Mouse (Mus musculus) heart, adult 10 weeks (tissue): ENCODE measurements around the gene B4galt2. TPM values are rescaled to one million over a fixed set of nuclear protein-coding genes. Genes with fewer than 3 reads are reported as not detected.

Experiments used
- polyA plus RNA-seq: library from polyadenylated mRNA; stranded (reverse); fragments of 350-450 nt; fragmentation: Illumina TruSeq; extraction: RNeasy Lipid Tissue Mini Kit (QIAGEN cat#74804); gene quantifications from one replicate; pipeline ENCODE4 v1.2.3, GENCODE M21; 2014; ENCODE audit warnings: low read depth, low replicate concordance

B4galt2 gene
- 6.0 TPM for polyA plus RNA-seq

DNA sequence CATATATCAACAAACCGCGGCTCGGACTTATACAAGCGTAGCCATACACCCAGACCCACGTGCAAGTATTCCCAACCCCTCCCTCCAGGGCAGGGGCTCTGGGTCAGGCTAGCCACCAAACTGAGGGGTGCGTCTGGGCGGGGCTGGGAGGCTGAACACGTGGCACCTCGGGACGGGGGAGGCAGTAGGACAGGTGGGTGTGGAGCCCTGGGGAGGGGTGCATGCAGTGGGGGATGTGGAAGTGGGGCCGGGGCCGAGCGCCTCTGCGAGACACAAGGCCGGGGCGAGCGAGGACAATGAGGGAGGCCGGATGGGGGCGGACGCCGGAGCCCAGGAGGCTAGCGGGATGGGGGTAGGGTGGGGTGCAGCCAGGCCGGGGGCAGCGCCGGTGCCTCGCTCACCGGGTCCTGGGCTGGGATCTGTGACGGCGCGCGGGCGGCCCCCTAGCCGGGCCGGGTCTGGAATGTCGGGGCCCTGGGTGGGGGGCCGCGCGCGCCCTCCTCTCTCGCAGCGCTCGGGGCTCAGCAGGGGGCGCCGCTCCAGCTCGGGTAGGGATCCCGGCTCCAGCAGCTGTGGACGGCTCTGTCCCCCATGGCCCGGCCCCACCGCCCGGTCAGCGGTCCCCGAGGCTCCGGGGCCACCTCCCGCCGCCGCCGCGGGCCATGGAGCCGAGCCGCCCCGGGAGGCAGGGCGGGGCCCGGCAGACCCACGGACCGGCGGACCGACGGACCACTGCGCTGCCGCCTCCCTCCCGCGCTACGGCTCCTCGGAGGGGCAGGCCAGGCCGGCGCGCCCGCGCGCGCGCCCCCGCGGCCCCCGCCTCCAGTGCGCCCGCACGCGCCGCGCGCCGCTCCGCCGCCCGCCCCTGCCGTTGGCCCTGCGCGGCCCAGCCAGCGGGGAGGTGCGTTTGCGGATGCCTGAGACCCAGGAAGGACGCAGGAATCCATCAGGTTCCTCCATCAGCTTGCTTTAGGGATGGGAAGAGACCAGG is at the start of gene B4galt2:
Gene B4galt2 (minus strand): TSS at position 787 of the 991 bp plus-strand sequence.

DNA sequence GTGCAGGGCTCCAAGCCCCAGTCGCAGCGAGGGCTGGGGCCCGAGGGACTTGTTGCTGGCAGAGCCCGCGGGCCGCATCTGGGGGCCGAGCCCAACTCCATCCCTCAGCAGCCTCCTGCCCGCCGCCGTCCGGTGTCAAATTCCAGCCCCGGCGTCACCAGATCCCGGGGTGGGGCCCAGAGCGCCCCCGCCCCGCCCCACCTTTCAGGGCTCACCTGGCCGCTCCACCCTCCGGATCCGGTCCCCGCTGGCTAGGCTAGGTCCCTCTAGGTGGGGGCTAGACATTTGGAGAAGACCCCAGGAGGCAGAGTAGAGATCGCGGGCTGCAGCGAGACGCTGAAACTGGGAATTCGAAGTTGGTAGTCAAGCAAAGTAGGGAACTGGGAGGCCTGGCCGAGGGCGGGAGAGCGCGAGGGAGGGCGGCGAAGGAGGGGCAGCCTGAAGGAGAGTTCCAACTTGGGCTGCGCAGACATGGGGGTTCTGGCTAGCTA is 46.1 kb upstream of the B4galt2 start, which contains the start of gene Artn:
Gene Artn (minus strand): TSS at position 373 of the 491 bp plus-strand sequence.

DNA sequence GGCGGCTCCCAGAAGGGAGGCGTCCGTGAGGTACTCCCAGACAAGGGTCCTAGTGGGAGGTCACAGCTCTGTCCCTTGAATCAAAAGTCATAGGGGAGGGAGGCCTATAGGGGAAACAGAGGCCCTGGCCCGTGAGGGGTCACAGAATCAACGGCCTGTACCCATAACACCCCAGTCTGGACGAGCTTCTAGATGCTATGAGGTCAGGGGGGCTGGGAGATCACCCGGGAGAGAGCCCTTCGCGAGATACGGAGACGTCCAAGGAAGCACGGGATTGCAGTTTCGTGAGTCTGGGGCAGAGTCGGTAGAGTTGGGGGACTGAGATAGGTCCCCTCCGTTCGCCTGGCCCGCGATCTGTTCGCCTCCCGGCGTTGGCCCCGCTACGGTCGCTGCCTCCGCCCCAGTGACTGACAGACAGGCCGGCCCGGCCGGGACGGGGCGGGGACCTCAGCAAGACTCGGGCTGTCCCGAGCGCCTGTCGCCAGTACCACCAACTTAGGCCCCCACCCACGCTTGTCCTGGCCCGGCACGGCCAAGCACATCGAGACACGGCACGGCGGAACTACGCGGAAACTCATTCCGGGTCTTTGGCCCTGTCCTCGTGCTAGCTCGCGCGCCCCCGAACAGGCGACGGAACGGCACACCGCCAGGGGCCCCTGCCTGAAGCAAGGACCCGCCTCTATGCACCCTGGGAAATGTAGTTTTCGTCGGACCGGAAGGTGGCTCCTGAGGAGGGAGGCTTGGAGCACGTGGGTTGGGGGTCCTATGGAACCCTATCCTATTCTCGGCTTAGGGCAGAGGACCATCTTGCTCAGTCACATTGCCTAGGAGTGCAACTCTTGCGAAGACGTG is 31.5 kb upstream of the B4galt2 start, which contains the start of gene Ipo13:
Gene Ipo13 (minus strand): TSS at position 409 of the 852 bp plus-strand sequence.

DNA sequence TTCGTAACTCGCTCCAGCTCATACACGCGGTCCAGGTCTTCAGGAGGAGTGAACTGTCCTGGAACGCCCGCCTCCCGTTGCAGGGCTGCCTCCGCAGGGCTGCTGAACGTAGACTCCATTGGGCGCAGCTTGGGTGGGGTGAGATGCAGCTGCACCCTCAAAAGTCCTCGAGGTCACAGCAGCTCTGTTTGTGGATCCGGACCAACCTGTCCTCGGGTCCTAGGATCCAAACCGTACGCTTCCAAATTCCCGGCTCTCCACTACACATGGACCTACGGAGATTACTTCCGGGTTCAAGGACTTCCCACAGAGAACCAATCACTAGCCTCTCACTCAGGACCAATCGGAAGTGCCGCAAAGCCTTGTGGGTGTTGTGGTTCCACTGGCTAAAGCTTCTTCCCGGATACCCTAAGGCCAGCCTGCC is 8.5 kb upstream of the B4galt2 start, which contains the start of gene Dph2:
Gene Dph2 (minus strand): TSS at position 295 of the 424 bp plus-strand sequence.

DNA sequence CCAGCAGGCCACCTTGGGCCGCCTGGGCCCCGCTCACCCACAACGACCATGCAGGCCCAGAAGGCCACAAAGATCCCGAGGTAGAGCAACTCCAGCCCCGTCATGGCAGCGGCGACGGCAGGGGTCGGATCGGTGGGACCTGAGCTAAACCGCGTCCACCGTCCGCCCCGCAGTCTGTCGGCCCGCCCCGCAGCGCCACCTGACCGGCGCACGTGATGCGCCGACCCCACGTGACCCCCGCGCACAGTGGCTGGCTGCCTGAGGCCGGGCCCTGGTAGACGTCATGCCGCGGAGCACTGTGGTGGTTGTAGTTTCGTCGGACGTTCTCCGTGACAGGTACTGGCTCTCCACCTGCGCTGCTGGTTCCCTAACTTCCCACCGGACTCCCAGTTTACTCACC is 3.8 kb upstream of the B4galt2 start, which contains the start of gene Atp6v0b:
Gene Atp6v0b (minus strand): TSS at position 201 of the 400 bp plus-strand sequence.

DNA sequence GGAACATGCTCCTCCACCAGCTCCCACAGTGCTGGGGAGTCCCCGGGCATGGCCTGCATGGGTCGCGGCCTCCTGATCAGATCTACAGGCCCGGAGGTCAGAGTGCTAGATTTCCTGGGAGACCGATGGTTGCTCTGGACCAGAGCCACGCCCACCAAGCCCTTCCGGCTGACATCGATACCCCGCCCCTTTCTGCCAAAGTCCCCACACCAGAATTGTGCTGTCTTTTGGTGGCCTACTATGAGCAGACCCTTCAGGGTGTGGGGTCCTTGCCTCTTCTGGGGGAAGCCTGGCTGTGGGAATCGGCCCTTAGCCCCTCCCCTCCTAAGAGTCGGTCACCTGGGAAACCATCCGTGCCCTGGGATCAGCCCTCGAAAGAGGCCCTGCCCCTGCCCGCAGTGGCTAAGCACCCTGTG is 10.8 kb downstream of the B4galt2 start, which contains the start of gene Ccdc24:
Gene Ccdc24 (minus strand): TSS at position 87 of the 416 bp plus-strand sequence.

DNA sequence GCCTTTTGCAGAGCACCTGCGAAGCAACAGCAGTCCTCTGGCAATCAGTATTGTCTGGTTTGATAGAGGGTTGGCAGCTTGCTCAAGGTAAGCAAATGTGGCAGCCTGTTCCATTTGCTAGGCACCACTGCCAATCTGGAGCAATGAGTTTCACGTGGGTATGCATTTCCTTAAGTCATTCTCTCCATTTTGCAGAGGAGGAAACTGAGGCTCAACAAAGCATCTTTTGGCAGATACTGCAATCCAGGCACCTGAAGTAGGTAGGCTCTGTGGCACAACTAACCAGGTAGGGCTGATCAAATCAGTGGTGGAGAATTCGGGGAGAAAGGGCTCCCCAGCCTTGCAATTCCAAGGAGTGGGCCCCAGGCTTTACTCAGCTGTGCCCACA is 48.8 kb downstream of the B4galt2 start, which contains the start of gene Slc6a9:
Gene Slc6a9 (plus strand): TSS at position 50 of the 388 bp plus-strand sequence.

Other genes starting within 250 kb of the B4galt2 start
- gene Dmap1, start 201.2 kb downstream of the B4galt2 start, polyA plus RNA-seq, result 19.4 TPM
- gene Gm12845, start 159.1 kb downstream of the B4galt2 start, polyA plus RNA-seq, result not detected
- gene Klf17, start 117.8 kb downstream of the B4galt2 start, polyA plus RNA-seq, result not detected
- gene Slc6a9, start 49.0 kb downstream of the B4galt2 start, polyA plus RNA-seq, result 1.4 TPM
- 0.94 TPM for gene Ccdc24, start 10.9 kb downstream of the B4galt2 start, polyA plus RNA-seq
- 169 TPM for gene Atp6v0b, start 3.8 kb upstream of the B4galt2 start, polyA plus RNA-seq
- gene Dph2, start 8.5 kb upstream of the B4galt2 start, polyA plus RNA-seq, result 5.8 TPM
- gene Ipo13, start 31.5 kb upstream of the B4galt2 start, polyA plus RNA-seq, result 55.1 TPM
- not detected for gene Artn, start 46.3 kb upstream of the B4galt2 start, polyA plus RNA-seq